Mouse (Mus musculus) C2C12 (cell line): ENCODE measurements around the gene 1110065P20Rik. TPM values are rescaled to one million over a fixed set of nuclear protein-coding genes. Genes with fewer than 3 reads are reported as not detected.
A peak's percentile ranks its signal among the peaks of the same experiment; 100 is the strongest.

Experiments used
- H3K27me3 ChIP-seq: one replicate; pipeline ENCODE4 v1.6.1; 2011; ENCODE audit not compliant: control insufficient read depth, insufficient read depth, insufficient read length
- H3K36me3 ChIP-seq: one replicate; pipeline ENCODE4 v1.6.1; 2011; ENCODE audit not compliant: control insufficient read depth, insufficient read depth
- H3K4me3 ChIP-seq: one replicate; pipeline ENCODE4 v1.5.1; 2011; ENCODE audit warnings: mild to moderate bottlenecking, control low read depth; ENCODE audit not compliant: poor library complexity, insufficient read depth, severe bottlenecking
- H3K79me2 ChIP-seq: one replicate; pipeline ENCODE4 v1.6.1; 2011; ENCODE audit not compliant: control insufficient read depth, insufficient read depth
- H3K79me3 ChIP-seq: one replicate; pipeline ENCODE4 v1.6.1; 2011; ENCODE audit warnings: low read depth, control low read depth
- H3ac ChIP-seq: one replicate; pipeline ENCODE3; 2011; ENCODE audit warnings: low read depth; ENCODE audit not compliant: control insufficient read depth, insufficient read length
- CEBPB ChIP-seq: IDR thresholded peaks from one replicate; pipeline ENCODE4 v1.6.1; 2011; ENCODE audit warnings: low read depth, mild to moderate bottlenecking, control low read depth, moderate library complexity
- CTCF ChIP-seq: IDR thresholded peaks from one replicate; pipeline ENCODE4 v1.5.1; 2011; ENCODE audit not compliant: control insufficient read depth, insufficient read depth, insufficient read length
- FOSL1 ChIP-seq: IDR thresholded peaks from one replicate; pipeline ENCODE4 v1.8.0; 2011; ENCODE audit warnings: mild to moderate bottlenecking, low read length; ENCODE audit not compliant: poor library complexity, insufficient read depth, severe bottlenecking
- MAX ChIP-seq: IDR thresholded peaks from one replicate; pipeline ENCODE4 v1.6.1; 2011; ENCODE audit warnings: mild to moderate bottlenecking, control low read depth
- MYOD1 ChIP-seq: IDR thresholded peaks from one replicate; pipeline ENCODE4 v1.6.1; 2011; ENCODE audit warnings: low read depth; ENCODE audit not compliant: control insufficient read depth, insufficient read length
- polyA plus RNA-seq: library from polyadenylated mRNA; unstranded; fragments of >200 nt; fragmentation: generic; extraction: Trizol; gene quantifications from one replicate; pipeline ENCODE4 v1.2.1, GENCODE M21; 2012; ENCODE audit warnings: missing spikeins

Gene 1110065P20Rik
- polyA plus RNA-seq, 1 experiment = 67.6 TPM

- TF ChIP-seq CTCF (no peak), FOSL1 (no peak), CEBPB (peak; percentile 35), MAX (peak; percentile 52)
- Histone ChIP-seq H3K27me3 (no peaks in the 10 kb centered on the region), H3ac (peak overlapping the region; percentile 95), H3K4me3 (peak overlapping the region; percentile 95), H3K79me2 (peaks cover 52% of the 10 kb centered on the region), H3K79me3 (peaks cover 34% of the 10 kb centered on the region), H3K36me3 (peaks cover 37% of the 10 kb centered on the region)
Measured at GRCm38 (mm10) chr4:124802309-124803260, 48.4 kb downstream of the 1110065P20Rik start.

GRCm38 (mm10) chr4:124801552-124802308 is 49.3 kb downstream of the 1110065P20Rik start, which contains the start of gene Mtf1:
TSS of gene Mtf1 (plus strand) at chr4:124802104.
- Histone ChIP-seq H3K36me3 (peaks cover 36% of the 10 kb centered on the region), H3K79me2 (peaks cover 43% of the 10 kb centered on the region)
- TF ChIP-seq CTCF (peak; percentile 42), MYOD1 (no peak)

More at GRCm38 (mm10) chr4:124801552-124802308, 49.3 kb downstream of the 1110065P20Rik start, which contains the start of gene Mtf1:
- Histone ChIP-seq H3ac (peak within 1 kb of the TSS; percentile 95), H3K4me3 (peak within 1 kb of the TSS; percentile 95), H3K79me3 (peaks cover 28% of the 10 kb centered on the region), H3K27me3 (no peaks in the 10 kb centered on the region)

Other genes with a start within 250 kb of the 1110065P20Rik start
- not detected for gene 3100002H09Rik, start 240.4 kb downstream of the 1110065P20Rik start, polyA plus RNA-seq
- gene Pou3f1, start 194.4 kb downstream of the 1110065P20Rik start, polyA plus RNA-seq = 0.01 TPM
- gene Utp11, start 157.6 kb downstream of the 1110065P20Rik start, polyA plus RNA-seq = 29.7 TPM
- gene Fhl3, start 150.5 kb downstream of the 1110065P20Rik start, polyA plus RNA-seq = 206 TPM
- gene Sf3a3, start 136.4 kb downstream of the 1110065P20Rik start, polyA plus RNA-seq = 71.6 TPM
- gene Inpp5b, start 109.3 kb downstream of the 1110065P20Rik start, polyA plus RNA-seq = 13.8 TPM
- 10.9 TPM for gene Mtf1, start 49.1 kb downstream of the 1110065P20Rik start, polyA plus RNA-seq
- 78.9 TPM for gene Yrdc, start 517 bp downstream of the 1110065P20Rik start, polyA plus RNA-seq
- 0.04 TPM for gene Maneal, start 11.0 kb upstream of the 1110065P20Rik start, polyA plus RNA-seq
- gene Epha10, start 29.7 kb upstream of the 1110065P20Rik start, polyA plus RNA-seq = not detected
- gene 9930104L06Rik, start 85.9 kb upstream of the 1110065P20Rik start, polyA plus RNA-seq = 6.5 TPM
- 104 TPM for gene Cdca8, start 88.1 kb upstream of the 1110065P20Rik start, polyA plus RNA-seq
- gene Rspo1, start 135.2 kb upstream of the 1110065P20Rik start, polyA plus RNA-seq = 0.04 TPM
- 23.2 TPM for gene Gnl2, start 165.4 kb upstream of the 1110065P20Rik start, polyA plus RNA-seq
- 0.04 TPM for gene Dnali1, start 214.5 kb upstream of the 1110065P20Rik start, polyA plus RNA-seq
- 19.1 TPM for gene Snip1, start 215.5 kb upstream of the 1110065P20Rik start, polyA plus RNA-seq
- 31.3 TPM for gene Meaf6, start 233.9 kb upstream of the 1110065P20Rik start, polyA plus RNA-seq